Mouse (Mus musculus) heart, embryonic 13.5 days (tissue): ENCODE data around the gene Gm17689. TPM values are rescaled to one million over a fixed set of nuclear protein-coding genes. Genes with fewer than 3 reads are reported as not detected.

Experiments
- ATAC-seq: fragments of 200-750 bp; cut with Nextera tagmentation; 2 replicates; pipeline ENCODE4 v1.8.0; 2017; ENCODE audit warnings: moderate TSS enrichment; ENCODE audit not compliant: insufficient number of reproducible peaks, low FRiP score, low TSS enrichment; ENCODE audit errors: extremely low read depth
- H3K27ac ChIP-seq: fragments of 300-500 bp; sonication (generic); replicated peaks from 2 replicates; pipeline ENCODE4 v1.5.1; 2015; ENCODE audit warnings: moderate library complexity, mild to moderate bottlenecking, inconsistent platforms
- H3K27me3 ChIP-seq: fragments of 300-500 bp; sonication (generic); replicated peaks from 2 replicates; pipeline ENCODE4 v1.6.1; 2015; ENCODE audit warnings: mild to moderate bottlenecking, inconsistent platforms
- H3K36me3 ChIP-seq: fragments of 300-500 bp; sonication (generic); 2 replicates; pipeline ENCODE4 v1.6.1; 2015; ENCODE audit warnings: mild to moderate bottlenecking, inconsistent platforms
- H3K4me1 ChIP-seq: fragments of 300-500 bp; sonication (generic); 2 replicates; pipeline ENCODE4 v1.6.1; 2015; ENCODE audit warnings: inconsistent platforms
- H3K4me2 ChIP-seq: fragments of 300-500 bp; sonication (generic); 2 replicates; pipeline ENCODE4 v1.6.1; 2015; ENCODE audit warnings: inconsistent platforms, mild to moderate bottlenecking, moderate library complexity
- H3K4me3 ChIP-seq: fragments of 300-500 bp; sonication (generic); 2 replicates; pipeline ENCODE4 v1.5.1; 2015; ENCODE audit warnings: moderate library complexity, mild to moderate bottlenecking, inconsistent platforms
- H3K9ac ChIP-seq: fragments of 300-500 bp; sonication (generic); 2 replicates; pipeline ENCODE4 v1.6.1; 2015; ENCODE audit warnings: inconsistent platforms, mild to moderate bottlenecking, moderate library complexity
- H3K9me3 ChIP-seq: fragments of 300-500 bp; sonication (generic); 2 replicates; pipeline ENCODE4 v1.6.1; 2016; ENCODE audit warnings: inconsistent platforms
- WGBS: fragments of 180-500 bp; shearing (Covaris S2); methylation state at CpG from one replicate; pipeline ENCODE4 v1.1.7; 2015; ENCODE audit warnings: mixed read lengths; 5-methylcytosine and 5-hydroxymethylcytosine counted together
- polyA plus RNA-seq: library from polyadenylated mRNA; unstranded; fragments of >200 nt; fragmentation: Nextera tagmentation; extraction: Ambion mirVana; gene quantifications from 2 replicates; pipeline ENCODE4 v1.2.1, GENCODE M21; 2015

Gm17689 gene
- not detected in 2 replicates for polyA plus RNA-seq

DNA sequence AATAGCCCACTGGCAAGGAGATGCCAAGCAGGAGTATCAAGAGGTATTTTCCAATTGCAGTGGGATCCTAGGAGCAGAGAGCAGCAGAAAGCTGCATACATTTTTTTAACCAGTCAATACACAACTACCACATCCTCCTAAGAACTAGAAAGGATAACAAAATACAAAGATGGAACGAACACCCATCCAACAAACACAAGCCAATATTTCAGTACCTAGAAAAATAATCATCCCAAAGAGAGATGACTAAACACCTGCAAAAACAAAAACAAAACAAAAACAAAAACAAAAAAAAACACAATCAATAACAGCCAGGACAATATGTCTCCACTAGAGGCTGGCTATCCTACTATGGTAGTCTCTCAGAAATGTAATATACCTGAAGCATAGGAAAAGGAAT lies at the start of gene Gm17689:
TSS of gene Gm17689 (minus strand) at position 101 of the 400 bp plus-strand sequence.
- 60% methylated on average over 1 of the region's 1 CpGs for WGBS
- H3K4me3 ChIP-seq: no peak within 1 kb of the TSS
- no peaks in the 10 kb centered on the region for H3K36me3 ChIP-seq
- H3K4me1 ChIP-seq: no peaks in the 10 kb centered on the region
- peaks cover 20% of the 10 kb centered on the region for H3K9me3 ChIP-seq
- ATAC-seq: no peak
- H3K4me2 ChIP-seq: no peak within 1 kb of the TSS
- H3K9ac ChIP-seq: no peak within 1 kb of the TSS
- no peaks in the 10 kb centered on the region for H3K27me3 ChIP-seq
- H3K27ac ChIP-seq: no peak within 1 kb of the TSS

DNA sequence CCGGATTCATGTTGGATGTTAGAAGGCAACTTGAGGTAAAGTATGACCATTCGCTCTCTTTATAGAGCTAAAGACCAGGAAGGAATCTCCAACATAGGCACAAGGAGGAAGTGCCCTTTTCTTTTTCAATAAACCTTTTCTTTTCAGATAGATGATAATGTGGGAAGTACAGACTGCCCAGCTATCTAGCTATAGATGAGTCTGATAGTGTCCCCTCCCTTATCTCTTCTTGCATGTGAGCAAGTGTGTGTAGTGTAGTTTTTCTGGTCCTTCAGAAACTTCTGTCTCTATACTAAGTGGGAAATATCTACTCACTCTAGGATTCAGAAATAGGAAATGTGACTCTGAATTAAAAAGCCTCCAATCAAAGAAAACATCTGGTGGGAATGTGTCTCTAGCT lies 40.6 kb downstream of the Gm17689 start, which contains the start of gene Gm5615:
TSS of gene Gm5615 (minus strand) at position 101 of the 400 bp plus-strand sequence.
- H3K36me3 ChIP-seq: no peaks in the 10 kb centered on the region
- H3K4me2 ChIP-seq: no peak within 1 kb of the TSS
- no peak for ATAC-seq
- H3K27me3 ChIP-seq: no peaks in the 10 kb centered on the region
- H3K9me3 ChIP-seq: 0 out of 2 replicates have a peak, but pooled peaks cover 7% of the 10 kb centered on the region
- 82% methylated on average over 2 of the region's 2 CpGs for WGBS
- no peaks in the 10 kb centered on the region for H3K4me1 ChIP-seq
- no peak within 1 kb of the TSS for H3K4me3 ChIP-seq
- no peak within 1 kb of the TSS for H3K27ac ChIP-seq
- H3K9ac ChIP-seq: no peak within 1 kb of the TSS

Other genes starting within 250 kb of the Gm17689 start
- gene Gm7257, start 150.8 kb downstream of the Gm17689 start, polyA plus RNA-seq: not detected in 2 replicates
- gene Gm9513, start 107.0 kb downstream of the Gm17689 start, polyA plus RNA-seq: not detected in 2 replicates
- not detected in 2 replicates for gene Gm5615, start 40.7 kb downstream of the Gm17689 start, polyA plus RNA-seq
- gene A630095E13Rik, start 60.7 kb upstream of the Gm17689 start, polyA plus RNA-seq: not detected in 2 replicates
- gene Acrv1, start 110.6 kb upstream of the Gm17689 start, polyA plus RNA-seq: not detected in 2 replicates
- gene Chek1, start 144.4 kb upstream of the Gm17689 start, polyA plus RNA-seq: 19.5 and 20.1 TPM in 2 replicates
- gene Stt3a, start 185.0 kb upstream of the Gm17689 start, polyA plus RNA-seq: 140 and 154 TPM in 2 replicates
- 63.4 and 70.9 TPM in 2 replicates for gene Ei24, start 214.8 kb upstream of the Gm17689 start, polyA plus RNA-seq
- gene Fez1, start 239.2 kb upstream of the Gm17689 start, polyA plus RNA-seq: 2.3 and 2.6 TPM in 2 replicates